Mouse (Mus musculus) liver, postnatal 0 days (tissue): ENCODE results near the gene Sipa1l3.

Experiments used
- CTCF ChIP-seq: sonication (generic); IDR thresholded peaks from 2 replicates; pipeline ENCODE4 v1.5.1; 2016; ENCODE audit warnings: antibody characterized with exemption, low read depth
- EP300 ChIP-seq: IDR thresholded peaks from 2 replicates; pipeline ENCODE4 v1.6.1; 2016; ENCODE audit warnings: antibody characterized with exemption, low read depth, mild to moderate bottlenecking

GRCm38 (mm10) chr7:29563006-29563405 lies 44.6 kb upstream of the Sipa1l3 start:
- TF ChIP-seq CTCF (no peak), EP300 (no peak)
